Mouse (Mus musculus): Measurements from ENCODE around the gene Pccb. TPM values are rescaled to one million over a fixed set of nuclear protein-coding genes. Genes with fewer than 3 reads are reported as not detected.
A peak's percentile ranks its signal among the peaks of the same experiment; 100 is the strongest.

Gene Pccb
- total RNA-seq (2015; ENCODE audit: low replicate concordance) (7.7 and 11.3 TPM in 2 replicates), total RNA-seq (2017; ENCODE audit: low replicate concordance) (4.9 and 7.4 TPM in 2 replicates)

GRCm38 (mm10) chr9:101034448-101035098 is at the start of gene Pccb:
Pccb (minus strand) TSS chr9:101034898.
- ATAC-seq (replicated peaks; ENCODE audit: low FRiP score, poor library complexity, severe bottlenecking): peak; percentile 94

- no peak for ATAC-seq (replicated peaks; ENCODE audit: low FRiP score, poor library complexity, severe bottlenecking)
These were observed 49.0 kb upstream of the Pccb start for GRCm38 (mm10) chr9:101083728-101084127.

- ATAC-seq (replicated peaks; ENCODE audit: low FRiP score, poor library complexity, severe bottlenecking): no peak
These were observed 45.5 kb upstream of the Pccb start for GRCm38 (mm10) chr9:101080046-101080685.

GRCm38 (mm10) chr9:101078579-101078978 is 43.9 kb upstream of the Pccb start:
- ATAC-seq (replicated peaks; ENCODE audit: low FRiP score, poor library complexity, severe bottlenecking): no peak

- ATAC-seq (replicated peaks; ENCODE audit: low FRiP score, poor library complexity, severe bottlenecking): no peak
These were observed 42.8 kb upstream of the Pccb start for GRCm38 (mm10) chr9:101077486-101077885.

GRCm38 (mm10) chr9:101076095-101076875 is 41.6 kb upstream of the Pccb start:
- ATAC-seq (replicated peaks; ENCODE audit: low FRiP score, poor library complexity, severe bottlenecking): peak; percentile 27

- no peak for ATAC-seq (replicated peaks; ENCODE audit: low FRiP score, poor library complexity, severe bottlenecking)
These were observed 41.0 kb upstream of the Pccb start for GRCm38 (mm10) chr9:101075694-101076093.

- ATAC-seq (replicated peaks; ENCODE audit: low FRiP score, poor library complexity, severe bottlenecking): no peak
These were observed 40.4 kb upstream of the Pccb start for GRCm38 (mm10) chr9:101075091-101075581.

GRCm38 (mm10) chr9:101074332-101075021 is 39.8 kb upstream of the Pccb start:
- ATAC-seq (replicated peaks; ENCODE audit: low FRiP score, poor library complexity, severe bottlenecking): peak; percentile 9; the same call in 1 of the 2 replicates

GRCm38 (mm10) chr9:101073987-101074331 is 39.3 kb upstream of the Pccb start, which contains the start of gene Msl2:
Msl2 (plus strand) TSS chr9:101074101.
- peak; percentile 40 for ATAC-seq (replicated peaks; ENCODE audit: low FRiP score, poor library complexity, severe bottlenecking)

- ATAC-seq (replicated peaks; ENCODE audit: low FRiP score, poor library complexity, severe bottlenecking): peak; percentile 82
These were observed 38.6 kb upstream of the Pccb start for GRCm38 (mm10) chr9:101073041-101073986.

- ATAC-seq (replicated peaks; ENCODE audit: low FRiP score, poor library complexity, severe bottlenecking): no peak
These were observed 37.8 kb upstream of the Pccb start for GRCm38 (mm10) chr9:101072506-101072905.

GRCm38 (mm10) chr9:101069781-101070180 is 35.1 kb upstream of the Pccb start:
- ATAC-seq (replicated peaks; ENCODE audit: low FRiP score, poor library complexity, severe bottlenecking): no peak

- no peak for ATAC-seq (replicated peaks; ENCODE audit: low FRiP score, poor library complexity, severe bottlenecking)
These were observed 30.4 kb upstream of the Pccb start for GRCm38 (mm10) chr9:101065076-101065602.

GRCm38 (mm10) chr9:101062253-101062780 is 27.6 kb upstream of the Pccb start:
- ATAC-seq (replicated peaks; ENCODE audit: low FRiP score, poor library complexity, severe bottlenecking): no peak

GRCm38 (mm10) chr9:101061035-101061434 is 26.3 kb upstream of the Pccb start:
- ATAC-seq (replicated peaks; ENCODE audit: low FRiP score, poor library complexity, severe bottlenecking): no peak

- ATAC-seq (replicated peaks; ENCODE audit: low FRiP score, poor library complexity, severe bottlenecking): no peak
These were observed 22.5 kb upstream of the Pccb start for GRCm38 (mm10) chr9:101057156-101057555.

GRCm38 (mm10) chr9:101053279-101053678 is 18.6 kb upstream of the Pccb start:
- no peak for ATAC-seq (replicated peaks; ENCODE audit: low FRiP score, poor library complexity, severe bottlenecking)

Data from erythroblast, adult 5-6 weeks (primary cell).